Mouse (Mus musculus): ENCODE measurements around the gene Ndel1. TPM values are rescaled to one million over a fixed set of nuclear protein-coding genes. Genes with fewer than 3 reads are reported as not detected.

Gene Ndel1
- total and polyA plus RNA-seq, 3 experiments: 31.1 to 46.9 (median 35.2) TPM

DNA sequence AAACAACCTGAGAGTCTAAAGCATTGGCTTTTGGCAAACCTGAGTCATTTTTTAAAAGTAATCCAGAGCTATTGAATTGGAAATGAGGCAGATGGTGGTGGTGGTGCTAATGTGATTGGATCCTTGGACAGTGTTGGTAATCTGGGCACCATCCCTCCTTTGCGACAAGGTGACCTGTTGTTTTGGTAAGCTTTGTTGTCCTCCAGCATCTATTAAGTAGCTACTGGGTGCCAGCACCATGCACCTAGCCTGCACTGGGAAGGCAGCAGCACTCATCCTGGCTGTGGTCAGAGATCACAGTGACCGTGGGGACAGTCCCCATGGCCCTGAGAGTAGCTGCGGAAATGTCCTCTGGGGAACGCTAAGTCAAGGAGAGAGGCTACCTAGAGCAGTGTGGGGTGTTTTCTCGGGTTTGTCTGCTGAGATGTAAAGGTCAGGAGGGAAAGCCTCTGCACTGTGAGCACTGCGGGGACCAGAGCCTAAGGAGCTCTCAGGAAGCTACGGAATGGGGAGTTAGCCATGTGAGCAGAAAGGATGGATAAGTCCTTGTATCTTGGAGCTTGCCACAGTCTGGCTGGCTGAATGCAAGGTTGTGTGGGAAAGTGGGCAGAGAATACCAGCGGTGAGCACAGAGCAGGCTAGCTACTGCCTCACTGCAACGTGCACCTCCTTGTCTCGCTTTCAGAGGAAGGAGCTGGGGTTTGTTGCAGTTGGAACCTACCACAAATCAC, 91.8 kb downstream of the Ndel1 start:
- H3K27me3 ChIP-seq (replicated peaks): no peaks in the 10 kb centered on the region
- H3K79me2 ChIP-seq (replicated peaks; ENCODE audit: control insufficient read depth, extremely low read depth, insufficient read depth, poor library complexity, severe bottlenecking): no peaks in the 10 kb centered on the region
- H3K4me3 ChIP-seq (replicated peaks in 1 of 3; ENCODE audit: low read depth in 2 of 3, low read length in 2 of 3, poor library complexity in 1 of 3): no peak overlapping the region
- no peak overlapping the region for H3K9ac ChIP-seq (ENCODE audit: insufficient read depth, low read depth)
- H3K27ac ChIP-seq (ENCODE audit: insufficient read depth, low read depth): no peak overlapping the region
- TF ChIP-seq IRF4 (IDR thresholded peaks at IDR 0.05; ENCODE audit: low read depth, low read length) (peak; percentile 23; the same call in 1 of the 2 replicates), GABPA (IDR thresholded peaks at IDR 0.05; ENCODE audit: insufficient replicate concordance, low read depth, low read length) (no peak)
- H3K36me3 ChIP-seq (replicated peaks in 1 of 2; ENCODE audit: control insufficient read depth in 1 of 2, insufficient read depth in 1 of 2, low read length in 1 of 2): no peaks in the 10 kb centered on the region
- peaks cover 11% of the 10 kb centered on the region in 2 experiments for H3K4me1 ChIP-seq (ENCODE audit: control insufficient read depth in 1 of 2, insufficient read depth in 2 of 2)
- DNase-seq (ENCODE audit: extremely low read depth): peak; percentile 11
- in situ Hi-C loops (cut with MboI; ENCODE audit: low pct_ligation_motif_present, low pct_unique_long_range_greater_than_20kb, low sequenced_read_pairs): loop anchor here (5.0 kb wide), 1 partner anchor 38 kb away; no protein-coding TSS in a partner anchor
- dilution Hi-C loops (cut with MboI; ENCODE audit: extremely low pct_ligation_motif_present, extremely low pct_unique_long_range_greater_than_20kb, low sequenced_read_pairs): no loop called here
- H3K9me3 ChIP-seq (replicated peaks; ENCODE audit: low read length): no peaks in the 10 kb centered on the region
- H3K4me2 ChIP-seq (ENCODE audit: insufficient read depth, low read depth, poor library complexity, severe bottlenecking): no peak overlapping the region

DNA sequence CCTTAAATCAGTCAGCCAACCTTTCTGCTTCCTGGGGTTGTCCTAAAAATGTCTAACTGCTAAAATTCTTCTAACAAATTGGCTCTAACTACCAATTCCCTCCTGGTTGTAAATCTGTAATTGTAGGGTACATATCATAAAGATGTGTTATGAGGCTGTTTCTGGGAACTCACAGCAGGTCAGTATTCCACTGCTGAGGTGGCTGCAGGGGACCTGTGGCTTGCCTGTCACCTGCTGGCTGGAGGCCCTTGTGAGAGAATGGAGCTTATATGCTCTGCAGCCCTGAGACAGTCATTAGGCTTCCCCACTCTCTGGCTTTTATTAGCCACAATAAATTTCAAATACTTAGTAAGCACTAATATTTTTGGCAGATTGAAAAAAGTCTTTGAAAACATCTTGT, 92.8 kb downstream of the Ndel1 start:
- H3K9me3 ChIP-seq (replicated peaks; ENCODE audit: low read length): no peaks in the 10 kb centered on the region
- no peak overlapping the region for H3K4me2 ChIP-seq (ENCODE audit: insufficient read depth, low read depth, poor library complexity, severe bottlenecking)
- no peak for DNase-seq (ENCODE audit: extremely low read depth)
- no peak overlapping the region for H3K9ac ChIP-seq (ENCODE audit: insufficient read depth, low read depth)
- peaks cover 11 to 13% of the 10 kb centered on the region in 2 experiments for H3K4me1 ChIP-seq (ENCODE audit: control insufficient read depth in 1 of 2, insufficient read depth in 2 of 2)
- H3K27ac ChIP-seq (ENCODE audit: insufficient read depth, low read depth): no peak overlapping the region
- TF ChIP-seq ETS1 (conservative IDR thresholded peaks at IDR 0.05; ENCODE audit: low read depth, low read length) (no peak), JUND (conservative IDR thresholded peaks at IDR 0.05; ENCODE audit: low read depth, low read length) (no peak)
- in situ Hi-C loops (cut with MboI; ENCODE audit: low pct_ligation_motif_present, low pct_unique_long_range_greater_than_20kb, low sequenced_read_pairs) (no loop called here), dilution Hi-C loops (cut with MboI; ENCODE audit: extremely low pct_ligation_motif_present, extremely low pct_unique_long_range_greater_than_20kb, low sequenced_read_pairs) (no loop called here)
- H3K79me2 ChIP-seq (replicated peaks; ENCODE audit: control insufficient read depth, extremely low read depth, insufficient read depth, poor library complexity, severe bottlenecking): no peaks in the 10 kb centered on the region
- no peaks in the 10 kb centered on the region for H3K27me3 ChIP-seq (replicated peaks)
- H3K36me3 ChIP-seq (replicated peaks in 1 of 2; ENCODE audit: control insufficient read depth in 1 of 2, insufficient read depth in 1 of 2, low read length in 1 of 2): no peaks in the 10 kb centered on the region
- H3K4me3 ChIP-seq (replicated peaks in 1 of 3; ENCODE audit: low read depth in 2 of 3, low read length in 2 of 3, poor library complexity in 1 of 3): no peak overlapping the region

DNA sequence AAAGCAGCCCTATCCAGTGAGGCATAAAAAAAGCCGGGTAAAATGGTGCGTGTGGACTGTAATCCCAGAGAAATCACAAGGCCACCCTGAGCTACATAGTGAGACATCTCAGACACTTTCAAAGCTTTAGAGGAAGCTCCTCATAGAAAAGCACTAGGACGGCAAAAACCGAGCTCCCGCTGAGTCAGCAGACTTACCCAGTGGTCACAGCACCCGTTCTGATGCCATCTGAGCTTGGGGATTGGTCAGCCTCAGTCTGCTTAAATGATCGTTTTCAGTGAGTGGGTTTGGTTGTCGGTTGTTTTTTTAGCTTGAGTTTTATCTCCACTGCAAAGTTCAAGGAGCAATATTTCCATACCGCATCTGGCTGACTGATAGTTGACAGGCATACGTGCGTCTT, 93.7 kb downstream of the Ndel1 start:
- Histone ChIP-seq H3K27ac (ENCODE audit: insufficient read depth, low read depth) (no peak overlapping the region), H3K36me3 (replicated peaks in 1 of 2; ENCODE audit: control insufficient read depth in 1 of 2, insufficient read depth in 1 of 2, low read length in 1 of 2) (no peaks in the 10 kb centered on the region)
- in situ Hi-C loops (cut with MboI; ENCODE audit: low pct_ligation_motif_present, low pct_unique_long_range_greater_than_20kb, low sequenced_read_pairs): no loop called here

More for the DNA sequence above, 93.7 kb downstream of the Ndel1 start:
- Histone ChIP-seq H3K4me3 (replicated peaks in 1 of 3; ENCODE audit: low read depth in 2 of 3, low read length in 2 of 3, poor library complexity in 1 of 3) (no peak overlapping the region), H3K27me3 (replicated peaks) (no peaks in the 10 kb centered on the region), H3K4me1 (ENCODE audit: control insufficient read depth in 1 of 2, insufficient read depth in 2 of 2) (peaks cover 11 to 23% of the 10 kb centered on the region in 2 experiments), H3K9ac (ENCODE audit: insufficient read depth, low read depth) (no peak overlapping the region), H3K79me2 (replicated peaks; ENCODE audit: control insufficient read depth, extremely low read depth, insufficient read depth, poor library complexity, severe bottlenecking) (no peaks in the 10 kb centered on the region), H3K9me3 (replicated peaks; ENCODE audit: low read length) (no peaks in the 10 kb centered on the region), H3K4me2 (ENCODE audit: insufficient read depth, low read depth, poor library complexity, severe bottlenecking) (no peak overlapping the region)
- dilution Hi-C loops (cut with MboI; ENCODE audit: extremely low pct_ligation_motif_present, extremely low pct_unique_long_range_greater_than_20kb, low sequenced_read_pairs): no loop called here
- TF ChIP-seq EP300 (IDR thresholded peaks at IDR 0.05; ENCODE audit: low read length) (no peak), MAFK (IDR thresholded peaks at IDR 0.05; ENCODE audit: insufficient replicate concordance, low read length) (peak; percentile 94)
- DNase-seq (ENCODE audit: extremely low read depth): no peak
